9 mouse cellular contexts compared by ENCODE assay signal in genomic region chr4:41470684-41471383, GRCm38 (mm10). TPM values are rescaled to one million over a fixed set of nuclear protein-coding genes. Genes with fewer than 3 reads are reported as not detected.
A peak's percentile ranks its signal among the peaks of the same experiment; 100 is the strongest.
DNase-seq lines count a peak whose midpoint lies in the region; ATAC-seq and TF ChIP-seq lines count a peak whose summit lies in the region.
"Had no signal": no experiment of that assay in that cellular context is flagged by ENCODE, and none has a peak within 500 bp of the region (broad histone marks: within the 10 kb centered on the region; RNA-seq: fewer than 3 reads in every experiment).

No protein-coding gene starts in this region.

- no peak overlapping the region for H3K27ac ChIP-seq in heart, postnatal 0 days (ENCODE audit: low read depth)
- H3K27ac ChIP-seq in heart, adult 2 months = no peak overlapping the region
- H3K27ac ChIP-seq in embryonic facial prominence, embryonic 15.5 days (replicated peaks) = 0 out of 2 replicates have a peak overlapping the region, but pooled peaks have one; percentile 24
- peak overlapping the region; percentile 68 for H3K27ac ChIP-seq in hindbrain, postnatal 0 days
- no peak overlapping the region for H3K27ac ChIP-seq in midbrain, embryonic 15.5 days
- no peak overlapping the region for H3K27ac ChIP-seq in intestine, postnatal 0 days (ENCODE audit: low read depth, low read length)

- no peak for ATAC-seq in heart, postnatal 0 days (ENCODE audit: insufficient read depth, low read depth)
- no peak for ATAC-seq in embryonic facial prominence, embryonic 15.5 days (ENCODE audit: insufficient number of reproducible peaks, low FRiP score, low TSS enrichment, low read depth)
- peak; percentile 77 for ATAC-seq in hindbrain, postnatal 0 days
- ATAC-seq in midbrain, embryonic 15.5 days (replicated peaks) = peak; percentile 43
- no peak for ATAC-seq in intestine, postnatal 0 days

- H3K9me3 ChIP-seq in heart, postnatal 0 days (replicated peaks; ENCODE audit: control insufficient read depth, low read length) = no peaks in the 10 kb centered on the region
- no peaks in the 10 kb centered on the region for H3K9me3 ChIP-seq in embryonic facial prominence, embryonic 15.5 days (replicated peaks)
- no peaks in the 10 kb centered on the region for H3K9me3 ChIP-seq in hindbrain, postnatal 0 days (ENCODE audit: low read length)
- no peaks in the 10 kb centered on the region for H3K9me3 ChIP-seq in midbrain, embryonic 15.5 days
- no peaks in the 10 kb centered on the region for H3K9me3 ChIP-seq in intestine, postnatal 0 days (ENCODE audit: control insufficient read depth)

- intact Hi-C loops in heart, adult 2 months (cut with DNase I) = no loop called here

- H3K4me1 ChIP-seq in heart, postnatal 0 days (ENCODE audit: control insufficient read depth, insufficient read depth) = no peaks in the 10 kb centered on the region
- no peaks in the 10 kb centered on the region; the same call in none of the 2 replicates for H3K4me1 ChIP-seq in heart, adult 2 months (ENCODE audit: control insufficient read depth, insufficient read depth, low read length)
- H3K4me1 ChIP-seq in embryonic facial prominence, embryonic 15.5 days = peaks cover 17% of the 10 kb centered on the region; the same call in 1 of the 2 replicates
- H3K4me1 ChIP-seq in hindbrain, postnatal 0 days (ENCODE audit: insufficient read depth, low read length) = no peaks in the 10 kb centered on the region
- H3K4me1 ChIP-seq in midbrain, embryonic 15.5 days = peaks cover 22% of the 10 kb centered on the region; the same call in 1 of the 2 replicates
- no peaks in the 10 kb centered on the region for H3K4me1 ChIP-seq in intestine, postnatal 0 days (replicated peaks; ENCODE audit: control insufficient read depth, insufficient read depth, low read length)

- H3K36me3 ChIP-seq in heart, postnatal 0 days (replicated peaks; ENCODE audit: control insufficient read depth, insufficient read depth, low read length) = no peaks in the 10 kb centered on the region
- H3K36me3 ChIP-seq in heart, adult 2 months (ENCODE audit: control insufficient read depth, insufficient read depth, low read length) = no peaks in the 10 kb centered on the region; the same call in 1 of the 2 replicates
- no peaks in the 10 kb centered on the region for H3K36me3 ChIP-seq in embryonic facial prominence, embryonic 15.5 days
- H3K36me3 ChIP-seq in hindbrain, postnatal 0 days (ENCODE audit: insufficient read depth, low read length) = no peaks in the 10 kb centered on the region
- no peaks in the 10 kb centered on the region for H3K36me3 ChIP-seq in midbrain, embryonic 15.5 days (replicated peaks)
- no peaks in the 10 kb centered on the region for H3K36me3 ChIP-seq in intestine, postnatal 0 days (ENCODE audit: control insufficient read depth, insufficient read depth)

- TF ChIP-seq POLR2A in heart, adult 2 months (IDR thresholded peaks at IDR 0.05; ENCODE audit: insufficient read depth, low read depth, low read length) = no peak

- no peak overlapping the region for H3K9ac ChIP-seq in heart, postnatal 0 days (replicated peaks; ENCODE audit: low read depth, low read length)
- H3K9ac ChIP-seq in heart, adult 2 months (ENCODE audit: low read depth, low read length) = no peak overlapping the region
- no peak overlapping the region for H3K9ac ChIP-seq in embryonic facial prominence, embryonic 15.5 days
- H3K9ac ChIP-seq in hindbrain, postnatal 0 days (replicated peaks; ENCODE audit: low read length) = no peak overlapping the region
- no peak overlapping the region for H3K9ac ChIP-seq in midbrain, embryonic 15.5 days
- no peak overlapping the region for H3K9ac ChIP-seq in intestine, postnatal 0 days (ENCODE audit: low read depth, low read length)

- WGBS in heart, postnatal 0 days = 53% methylated on average over 5 of the region's 5 CpGs
- 56% methylated on average over 5 of the region's 5 CpGs for WGBS in heart, adult 2 months
- WGBS in embryonic facial prominence, embryonic 15.5 days = 37% methylated on average over 5 of the region's 5 CpGs
- 24% methylated on average over 5 of the region's 5 CpGs for WGBS in hindbrain, postnatal 0 days
- WGBS in midbrain, embryonic 15.5 days = 21% methylated on average over 5 of the region's 5 CpGs
- WGBS in intestine, postnatal 0 days = 74% methylated on average over 5 of the region's 5 CpGs

- DNase-seq in heart, postnatal 0 days (ENCODE audit: low spot score) = peak; percentile 33
- DNase-seq in heart, adult 2 months = no peak
- peak; percentile 72 for DNase-seq in hindbrain, postnatal 0 days (ENCODE audit: low spot score)
- DNase-seq in spleen, postnatal 36 days (ENCODE audit: low spot score in 2 of 2) = no peak
- no peak for DNase-seq in cerebellum, adult 18-20 months

- no peak for TF ChIP-seq CTCF in heart, postnatal 0 days (IDR thresholded peaks at IDR 0.05; ENCODE audit: low read depth)
- no peak for TF ChIP-seq CTCF in heart, adult 2 months (IDR thresholded peaks at IDR 0.05)
- no peak for TF ChIP-seq CTCF in hindbrain, postnatal 0 days (IDR thresholded peaks at IDR 0.05; ENCODE audit: low read depth)
- no peak for TF ChIP-seq CTCF in intestine, postnatal 0 days (IDR thresholded peaks at IDR 0.05; ENCODE audit: low read depth)

- no peak overlapping the region for H3K4me3 ChIP-seq in heart, postnatal 0 days (ENCODE audit: low read depth, low read length)
- no peak overlapping the region for H3K4me3 ChIP-seq in heart, adult 2 months
- H3K4me3 ChIP-seq in embryonic facial prominence, embryonic 15.5 days (replicated peaks) = no peak overlapping the region
- H3K4me3 ChIP-seq in hindbrain, postnatal 0 days (ENCODE audit: low read length) = no peak overlapping the region
- H3K4me3 ChIP-seq in midbrain, embryonic 15.5 days = no peak overlapping the region
- no peak overlapping the region for H3K4me3 ChIP-seq in intestine, postnatal 0 days (ENCODE audit: low read depth, low read length)

- no peak overlapping the region for H3K4me2 ChIP-seq in heart, postnatal 0 days (ENCODE audit: low read depth, low read length)
- H3K4me2 ChIP-seq in embryonic facial prominence, embryonic 15.5 days (replicated peaks) = no peak overlapping the region
- H3K4me2 ChIP-seq in hindbrain, postnatal 0 days (ENCODE audit: low read depth, low read length) = 0 out of 2 replicates have a peak overlapping the region, but pooled peaks have one; percentile 5
- no peak overlapping the region for H3K4me2 ChIP-seq in midbrain, embryonic 15.5 days
- no peak overlapping the region for H3K4me2 ChIP-seq in intestine, postnatal 0 days (replicated peaks; ENCODE audit: low read depth)

- H3K27me3 ChIP-seq in heart, postnatal 0 days (ENCODE audit: control insufficient read depth, insufficient read depth, low read length) = no peaks in the 10 kb centered on the region
- no peaks in the 10 kb centered on the region for H3K27me3 ChIP-seq in heart, adult 2 months (ENCODE audit: control insufficient read depth, insufficient read depth, low read length)
- H3K27me3 ChIP-seq in embryonic facial prominence, embryonic 15.5 days = no peaks in the 10 kb centered on the region
- no peaks in the 10 kb centered on the region for H3K27me3 ChIP-seq in hindbrain, postnatal 0 days (ENCODE audit: insufficient read depth, low read length)
- no peaks in the 10 kb centered on the region for H3K27me3 ChIP-seq in midbrain, embryonic 15.5 days (replicated peaks)
- H3K27me3 ChIP-seq in intestine, postnatal 0 days (replicated peaks; ENCODE audit: control insufficient read depth, insufficient read depth, low read length) = no peaks in the 10 kb centered on the region

- no peaks in the 10 kb centered on the region for H3K79me2 ChIP-seq in heart, adult 2 months (replicated peaks; ENCODE audit: control insufficient read depth, insufficient read depth, low read length)

- TF ChIP-seq EP300 in heart, postnatal 0 days (IDR thresholded peaks at IDR 0.05; ENCODE audit: low read depth) = no peak
- TF ChIP-seq EP300 in heart, adult 2 months (IDR thresholded peaks at IDR 0.05; ENCODE audit: insufficient read depth, low read depth, low read length) = no peak

RNA-seq across cellular contexts. Expression of gene Nudt2, which starts 5.9 kb away (rescaled TPM):
- 10.5 and 37.6 TPM in 2 replicates for total RNA-seq in heart, postnatal 0 days (2014; rRNA removed; ENCODE audit: low replicate concordance)
- 42.0 and 45.9 TPM in 2 replicates for polyA plus RNA-seq in heart, postnatal 0 days (2015; fragmentation: Nextera tagmentation; extraction: Ambion mirVana)
- total RNA-seq in heart, adult 2 months (2021) = 10 to 100 TPM; 27.5 to 30.8 TPM
- 28.9 and 41.9 TPM in 2 replicates for polyA plus RNA-seq in heart, adult 2 months (2012; rRNA removed)
- 47.0 and 47.1 TPM in 2 replicates for polyA plus RNA-seq in embryonic facial prominence, embryonic 15.5 days (2015; fragmentation: Nextera tagmentation; extraction: Ambion mirVana)
- total RNA-seq in hindbrain, postnatal 0 days (2014; rRNA removed) = 29.2 and 40.7 TPM in 2 replicates
- polyA plus RNA-seq in hindbrain, postnatal 0 days (2015; fragmentation: Nextera tagmentation; extraction: Ambion mirVana) = 68.6 and 71.6 TPM in 2 replicates
- 65.1 and 66.3 TPM in 2 replicates for polyA plus RNA-seq in midbrain, embryonic 15.5 days (2015; fragmentation: Nextera tagmentation; extraction: Ambion mirVana)
- 34.9 and 35.7 TPM in 2 replicates for polyA plus RNA-seq in intestine, postnatal 0 days (2015; fragmentation: Nextera tagmentation; extraction: Ambion mirVana)

RNA-seq across cellular contexts. Expression of gene Kif24, which starts 6.1 kb away (rescaled TPM):
- 2.9 and 3.4 TPM in 2 replicates for total RNA-seq in heart, postnatal 0 days (2014; rRNA removed; ENCODE audit: low replicate concordance)
- 1.1 and 1.4 TPM in 2 replicates for polyA plus RNA-seq in heart, postnatal 0 days (2015; fragmentation: Nextera tagmentation; extraction: Ambion mirVana)
- under 1 TPM; 0.10 to 0.70 TPM for total RNA-seq in heart, adult 2 months (2021)
- 0.29 and 0.41 TPM in 2 replicates for polyA plus RNA-seq in heart, adult 2 months (2012; rRNA removed)
- polyA plus RNA-seq in embryonic facial prominence, embryonic 15.5 days (2015; fragmentation: Nextera tagmentation; extraction: Ambion mirVana) = 7.3 and 8.9 TPM in 2 replicates
- total RNA-seq in hindbrain, postnatal 0 days (2014; rRNA removed) = 4.2 and 4.8 TPM in 2 replicates
- polyA plus RNA-seq in hindbrain, postnatal 0 days (2015; fragmentation: Nextera tagmentation; extraction: Ambion mirVana) = 2.3 and 2.7 TPM in 2 replicates
- polyA plus RNA-seq in midbrain, embryonic 15.5 days (2015; fragmentation: Nextera tagmentation; extraction: Ambion mirVana) = 3.0 and 3.3 TPM in 2 replicates
- polyA plus RNA-seq in intestine, postnatal 0 days (2015; fragmentation: Nextera tagmentation; extraction: Ambion mirVana) = 1.3 and 1.4 TPM in 2 replicates

RNA-seq across cellular contexts. Expression of gene AI464131, which starts 32.0 kb away (rescaled TPM):
- 6.3 and 9.3 TPM in 2 replicates for total RNA-seq in heart, postnatal 0 days (2014; rRNA removed; ENCODE audit: low replicate concordance)
- polyA plus RNA-seq in heart, postnatal 0 days (2015; fragmentation: Nextera tagmentation; extraction: Ambion mirVana) = 2.5 and 2.9 TPM in 2 replicates
- 10 to 100 TPM; 11.6 to 12.0 TPM for total RNA-seq in heart, adult 2 months (2021)
- 7.6 and 11.0 TPM in 2 replicates for polyA plus RNA-seq in heart, adult 2 months (2012; rRNA removed)
- polyA plus RNA-seq in embryonic facial prominence, embryonic 15.5 days (2015; fragmentation: Nextera tagmentation; extraction: Ambion mirVana) = 7.6 and 7.7 TPM in 2 replicates
- 62.4 and 69.9 TPM in 2 replicates for total RNA-seq in hindbrain, postnatal 0 days (2014; rRNA removed)
- 22.0 and 22.9 TPM in 2 replicates for polyA plus RNA-seq in hindbrain, postnatal 0 days (2015; fragmentation: Nextera tagmentation; extraction: Ambion mirVana)
- 6.3 and 8.9 TPM in 2 replicates for polyA plus RNA-seq in midbrain, embryonic 15.5 days (2015; fragmentation: Nextera tagmentation; extraction: Ambion mirVana)
- polyA plus RNA-seq in intestine, postnatal 0 days (2015; fragmentation: Nextera tagmentation; extraction: Ambion mirVana) = 11.6 and 13.7 TPM in 2 replicates

RNA-seq across cellular contexts. Expression of gene 1110017D15Rik, which starts 46.3 kb away (rescaled TPM):
- not detected in 2 replicates for total RNA-seq in heart, postnatal 0 days (2014; rRNA removed; ENCODE audit: low replicate concordance)
- 0.18 and 1.0 TPM in 2 replicates for polyA plus RNA-seq in heart, postnatal 0 days (2015; fragmentation: Nextera tagmentation; extraction: Ambion mirVana)
- not detected for total RNA-seq in heart, adult 2 months (2021)
- polyA plus RNA-seq in heart, adult 2 months (2012; rRNA removed) = 0.94 and 3.2 TPM in 2 replicates
- 15.1 and 31.4 TPM in 2 replicates for polyA plus RNA-seq in embryonic facial prominence, embryonic 15.5 days (2015; fragmentation: Nextera tagmentation; extraction: Ambion mirVana)
- total RNA-seq in hindbrain, postnatal 0 days (2014; rRNA removed) = 2.3 and 9.9 TPM in 2 replicates
- 19.9 and 21.4 TPM in 2 replicates for polyA plus RNA-seq in hindbrain, postnatal 0 days (2015; fragmentation: Nextera tagmentation; extraction: Ambion mirVana)
- polyA plus RNA-seq in midbrain, embryonic 15.5 days (2015; fragmentation: Nextera tagmentation; extraction: Ambion mirVana) = 13.8 and 15.5 TPM in 2 replicates
- 0.52 and 2.0 TPM in 2 replicates for polyA plus RNA-seq in intestine, postnatal 0 days (2015; fragmentation: Nextera tagmentation; extraction: Ambion mirVana)
- polyA plus RNA-seq: liver, embryonic 16.5 days had no signal

Comparison
In these comparisons a context has a peak if more than half of its experiments do, and no peak if none do; other contexts are left out.
1. DNase-seq: peak in heart, postnatal 0 days (single experiment) and hindbrain, postnatal 0 days (single experiment); none in heart, adult 2 months (0 of 2), spleen, postnatal 36 days (0 of 2) and cerebellum, adult 18-20 months (0 of 2).
2. ATAC-seq: peak in hindbrain, postnatal 0 days (single experiment) and midbrain, embryonic 15.5 days (single experiment); none in heart, postnatal 0 days (single experiment), embryonic facial prominence, embryonic 15.5 days (single experiment) and intestine, postnatal 0 days (single experiment).
3. H3K27ac ChIP-seq: peak in embryonic facial prominence, embryonic 15.5 days (single experiment) and hindbrain, postnatal 0 days (single experiment); none in heart, postnatal 0 days (single experiment), heart, adult 2 months (single experiment), midbrain, embryonic 15.5 days (single experiment) and intestine, postnatal 0 days (single experiment).